Mouse (Mus musculus) hindbrain, embryonic 12.5 days (tissue): ENCODE results near the gene Rab40c. TPM values are rescaled to one million over a fixed set of nuclear protein-coding genes. Genes with fewer than 3 reads are reported as not detected.

Experiments
- ATAC-seq: fragments of 200-750 bp; cut with Nextera tagmentation; 2 replicates; pipeline ENCODE4 v1.8.0; 2017; ENCODE audit warnings: moderate TSS enrichment; ENCODE audit not compliant: low FRiP score
- H3K27ac ChIP-seq: fragments of 300-500 bp; sonication (generic); 2 replicates; pipeline ENCODE4 v1.5.1; 2016; ENCODE audit warnings: mild to moderate bottlenecking
- H3K27me3 ChIP-seq: fragments of 300-500 bp; sonication (generic); 2 replicates; pipeline ENCODE4 v1.6.1; 2016; ENCODE audit warnings: mild to moderate bottlenecking
- H3K36me3 ChIP-seq: fragments of 300-500 bp; sonication (generic); 2 replicates; pipeline ENCODE4 v1.6.1; 2016; ENCODE audit warnings: mild to moderate bottlenecking
- H3K4me1 ChIP-seq: fragments of 300-500 bp; sonication (generic); 2 replicates; pipeline ENCODE4 v1.6.1; 2016
- H3K4me2 ChIP-seq: fragments of 300-500 bp; sonication (generic); replicated peaks from 2 replicates; pipeline ENCODE4 v1.6.1; 2016; ENCODE audit warnings: mild to moderate bottlenecking
- H3K4me3 ChIP-seq: fragments of 300-500 bp; sonication (generic); 2 replicates; pipeline ENCODE4 v1.5.1; 2016; ENCODE audit warnings: mild to moderate bottlenecking
- H3K9ac ChIP-seq: fragments of 300-500 bp; sonication (generic); 2 replicates; pipeline ENCODE4 v1.6.1; 2016; ENCODE audit warnings: mild to moderate bottlenecking, moderate library complexity
- H3K9me3 ChIP-seq: fragments of 300-500 bp; sonication (generic); replicated peaks from 2 replicates; pipeline ENCODE4 v1.6.1; 2016; ENCODE audit warnings: mild to moderate bottlenecking
- WGBS: fragments of 180-500 bp; shearing (Covaris S2); methylation state at CpG from one replicate; pipeline ENCODE4 v1.1.7; 2016; 5-methylcytosine and 5-hydroxymethylcytosine counted together
- polyA plus RNA-seq: library from polyadenylated mRNA; unstranded; fragments of >200 nt; fragmentation: Nextera tagmentation; extraction: Ambion mirVana; gene quantifications from 2 replicates; pipeline ENCODE4 v1.2.1, GENCODE M21; 2016

The Rab40c gene
- polyA plus RNA-seq, 1 experiment from 2014 or later, result 43.6 TPM

DNA sequence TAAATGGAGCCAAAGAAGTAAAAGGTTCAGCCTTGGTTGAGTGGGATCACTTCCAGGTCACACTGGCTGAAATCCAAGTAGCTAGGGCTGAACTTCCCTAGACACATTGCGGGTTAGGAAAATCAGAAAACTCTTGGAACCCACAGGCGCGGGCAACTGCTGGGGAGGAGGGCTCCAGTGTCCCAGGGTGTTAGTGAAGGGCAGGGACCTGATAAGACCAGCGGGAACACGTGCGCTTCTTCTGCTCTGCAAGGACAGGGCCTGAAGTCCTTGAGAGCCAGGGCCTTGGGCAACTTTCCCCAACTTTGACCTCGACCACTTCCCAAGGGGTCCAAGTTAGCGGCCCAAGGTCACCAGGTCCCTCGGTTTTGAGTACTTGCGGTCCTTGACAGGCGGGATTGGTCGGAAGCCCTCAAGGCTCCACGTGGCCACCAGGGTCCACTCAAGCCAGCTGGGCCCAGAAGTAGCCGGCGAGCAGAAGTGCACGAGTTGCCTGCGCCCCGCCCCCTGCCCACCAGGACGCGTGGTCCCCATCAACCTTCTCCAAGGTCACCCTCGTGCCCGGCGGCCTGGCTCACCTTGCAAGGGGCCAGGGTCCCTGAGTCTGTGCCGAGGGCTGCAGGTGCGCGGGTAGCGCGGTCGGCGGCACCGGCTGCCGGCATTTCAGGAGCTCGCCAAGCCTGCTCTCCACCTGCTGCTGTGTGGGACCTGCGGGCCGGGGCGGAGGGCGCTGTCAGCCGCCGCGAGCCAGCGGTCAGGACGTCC is 51.5 kb downstream of the Rab40c start:
- Histone ChIP-seq H3K4me1 (peaks cover 11% of the 10 kb centered on the region), H3K27ac (no peak overlapping the region; the same call in 1 of the 2 replicates), H3K36me3 (no peaks in the 10 kb centered on the region), H3K9me3 (no peaks in the 10 kb centered on the region), H3K4me3 (peak overlapping the region; percentile 81), H3K4me2 (peak overlapping the region; percentile 99), H3K27me3 (no peaks in the 10 kb centered on the region; the same call in 1 of the 2 replicates), H3K9ac (peak overlapping the region; percentile 70)
- peak; percentile 62 for ATAC-seq
- WGBS, result 1% methylated on average over 42 of the region's 42 CpGs

DNA sequence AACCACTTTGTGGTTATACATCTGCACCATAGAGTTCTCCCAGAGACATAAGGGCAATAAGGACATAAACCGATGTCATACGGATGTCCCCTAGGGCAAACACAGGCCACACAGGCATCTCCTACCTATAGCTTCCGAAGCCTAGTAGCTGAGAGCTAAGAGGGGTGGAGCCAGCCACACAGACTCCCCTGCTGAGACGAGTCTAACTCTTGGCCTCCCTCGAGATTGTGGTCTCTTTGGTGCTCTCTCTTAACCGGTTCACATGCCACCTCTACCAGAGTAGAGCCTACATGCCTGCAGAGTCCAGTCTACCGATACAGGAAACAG is 52.1 kb downstream of the Rab40c start:
- Histone ChIP-seq H3K9ac (no peak overlapping the region), H3K27me3 (no peaks in the 10 kb centered on the region; the same call in 1 of the 2 replicates), H3K9me3 (no peaks in the 10 kb centered on the region), H3K27ac (no peak overlapping the region), H3K4me3 (peak overlapping the region; percentile 81; the same call in 1 of the 2 replicates), H3K4me1 (peaks cover 11% of the 10 kb centered on the region), H3K36me3 (no peaks in the 10 kb centered on the region), H3K4me2 (peak overlapping the region; percentile 99)
- no peak for ATAC-seq
- 19% methylated on average over 7 of the region's 7 CpGs for WGBS

DNA sequence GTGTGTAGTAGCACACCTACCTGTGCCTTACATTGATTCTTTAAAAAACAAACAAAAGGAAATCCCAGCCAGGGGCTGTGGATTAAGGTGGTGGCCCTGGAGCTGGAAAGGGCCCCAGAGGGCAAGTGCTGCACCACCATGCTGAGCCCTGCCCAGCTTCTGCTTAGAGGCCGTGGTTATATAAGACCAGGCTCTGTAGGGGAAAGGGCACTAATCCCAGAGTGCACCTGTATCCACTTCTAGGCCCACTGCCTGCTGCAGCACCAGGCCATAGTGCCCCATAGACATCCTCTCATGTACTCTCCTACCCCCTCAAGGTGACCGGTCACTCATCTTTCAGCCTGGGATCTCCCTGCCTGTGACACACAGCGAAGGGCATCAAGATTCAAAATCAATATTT is 53.4 kb downstream of the Rab40c start:
- Histone ChIP-seq H3K9me3 (no peaks in the 10 kb centered on the region), H3K4me1 (peaks cover 19% of the 10 kb centered on the region), H3K36me3 (no peaks in the 10 kb centered on the region), H3K4me2 (no peak overlapping the region), H3K9ac (no peak overlapping the region), H3K4me3 (no peak overlapping the region), H3K27ac (no peak overlapping the region), H3K27me3 (no peaks in the 10 kb centered on the region; the same call in 1 of the 2 replicates)
- WGBS, result 91% methylated on average over 3 of the region's 3 CpGs
- no peak for ATAC-seq

DNA sequence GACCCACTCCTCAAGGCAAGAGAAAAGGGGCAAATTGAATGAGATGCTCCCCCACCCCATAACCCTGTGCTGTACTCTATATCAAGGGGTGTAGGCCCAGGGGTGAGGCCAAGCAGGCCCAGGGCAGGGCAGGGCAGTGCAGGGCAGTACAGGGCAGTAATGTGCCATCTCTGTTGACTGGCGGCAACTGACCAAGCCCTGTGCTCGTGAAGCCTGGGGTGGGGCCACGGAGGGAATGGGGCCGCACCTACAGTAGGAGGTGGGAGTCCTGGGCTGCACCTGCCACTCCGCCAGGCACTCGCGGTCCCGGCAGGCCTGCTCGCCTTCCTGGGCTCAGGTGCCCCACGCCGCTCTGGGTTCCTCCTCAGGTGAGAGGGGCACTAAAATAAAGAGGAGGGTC is 54.2 kb downstream of the Rab40c start:
- Histone ChIP-seq H3K4me1 (peaks cover 28% of the 10 kb centered on the region), H3K27me3 (no peaks in the 10 kb centered on the region; the same call in 1 of the 2 replicates), H3K4me2 (no peak overlapping the region), H3K9ac (no peak overlapping the region), H3K27ac (no peak overlapping the region), H3K36me3 (no peaks in the 10 kb centered on the region), H3K9me3 (no peaks in the 10 kb centered on the region), H3K4me3 (no peak overlapping the region)
- ATAC-seq, result no peak
- 83% methylated on average over 11 of the region's 11 CpGs for WGBS

DNA sequence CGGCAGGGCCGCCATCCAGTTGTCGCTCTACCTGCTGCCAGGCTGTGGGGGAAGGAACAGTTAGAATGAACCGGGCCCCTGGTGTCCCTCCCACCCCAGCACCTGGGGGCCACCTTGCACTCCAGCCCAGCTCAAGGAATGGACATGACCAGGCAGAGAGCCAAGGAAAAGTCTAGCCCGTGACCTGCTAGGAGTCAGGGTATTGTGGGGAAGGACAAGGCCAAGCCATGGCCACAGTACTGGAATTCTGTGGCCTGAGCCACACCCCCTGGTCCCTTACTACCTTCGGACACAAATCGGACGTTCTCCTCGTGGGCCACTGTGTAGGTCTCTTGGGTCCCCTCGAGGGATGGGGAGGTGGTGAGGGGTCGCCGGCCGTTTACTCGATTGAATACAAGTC is 55.2 kb downstream of the Rab40c start:
- no peak overlapping the region for H3K4me3 ChIP-seq
- no peak overlapping the region for H3K9ac ChIP-seq
- H3K4me2 ChIP-seq, result no peak overlapping the region
- H3K27me3 ChIP-seq, result no peaks in the 10 kb centered on the region; the same call in 1 of the 2 replicates
- ATAC-seq, result no peak
- H3K9me3 ChIP-seq, result no peaks in the 10 kb centered on the region
- 90% methylated on average over 14 of the region's 14 CpGs for WGBS
- peaks cover 31% of the 10 kb centered on the region for H3K4me1 ChIP-seq
- no peak overlapping the region for H3K27ac ChIP-seq
- H3K36me3 ChIP-seq, result no peaks in the 10 kb centered on the region

DNA sequence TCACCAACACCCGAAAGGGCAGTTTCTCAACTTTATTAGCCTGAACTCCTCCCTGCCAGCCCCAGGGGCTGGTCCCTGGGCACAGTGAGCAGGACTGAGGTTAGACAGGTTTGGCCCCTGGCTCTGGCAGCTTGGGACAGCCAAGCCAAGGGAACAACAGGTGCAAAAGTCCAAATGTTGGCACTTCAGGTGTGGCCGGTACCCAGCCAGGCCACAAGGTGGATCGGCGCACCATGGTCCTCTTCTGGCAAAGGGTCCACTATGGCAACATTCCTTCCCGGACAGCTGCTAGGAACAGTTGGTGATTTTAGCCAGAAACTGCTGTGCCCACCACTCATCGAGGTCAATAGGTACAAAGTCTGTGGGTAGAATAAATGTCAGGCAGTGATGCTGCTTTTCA is 55.8 kb downstream of the Rab40c start:
- no peak overlapping the region for H3K4me2 ChIP-seq
- no peak overlapping the region for H3K9ac ChIP-seq
- peaks cover 29% of the 10 kb centered on the region for H3K4me1 ChIP-seq
- H3K27me3 ChIP-seq, result no peaks in the 10 kb centered on the region; the same call in 1 of the 2 replicates
- no peaks in the 10 kb centered on the region for H3K9me3 ChIP-seq
- ATAC-seq, result no peak
- 91% methylated on average over 6 of the region's 6 CpGs for WGBS
- no peaks in the 10 kb centered on the region for H3K36me3 ChIP-seq
- H3K4me3 ChIP-seq, result no peak overlapping the region
- H3K27ac ChIP-seq, result no peak overlapping the region

DNA sequence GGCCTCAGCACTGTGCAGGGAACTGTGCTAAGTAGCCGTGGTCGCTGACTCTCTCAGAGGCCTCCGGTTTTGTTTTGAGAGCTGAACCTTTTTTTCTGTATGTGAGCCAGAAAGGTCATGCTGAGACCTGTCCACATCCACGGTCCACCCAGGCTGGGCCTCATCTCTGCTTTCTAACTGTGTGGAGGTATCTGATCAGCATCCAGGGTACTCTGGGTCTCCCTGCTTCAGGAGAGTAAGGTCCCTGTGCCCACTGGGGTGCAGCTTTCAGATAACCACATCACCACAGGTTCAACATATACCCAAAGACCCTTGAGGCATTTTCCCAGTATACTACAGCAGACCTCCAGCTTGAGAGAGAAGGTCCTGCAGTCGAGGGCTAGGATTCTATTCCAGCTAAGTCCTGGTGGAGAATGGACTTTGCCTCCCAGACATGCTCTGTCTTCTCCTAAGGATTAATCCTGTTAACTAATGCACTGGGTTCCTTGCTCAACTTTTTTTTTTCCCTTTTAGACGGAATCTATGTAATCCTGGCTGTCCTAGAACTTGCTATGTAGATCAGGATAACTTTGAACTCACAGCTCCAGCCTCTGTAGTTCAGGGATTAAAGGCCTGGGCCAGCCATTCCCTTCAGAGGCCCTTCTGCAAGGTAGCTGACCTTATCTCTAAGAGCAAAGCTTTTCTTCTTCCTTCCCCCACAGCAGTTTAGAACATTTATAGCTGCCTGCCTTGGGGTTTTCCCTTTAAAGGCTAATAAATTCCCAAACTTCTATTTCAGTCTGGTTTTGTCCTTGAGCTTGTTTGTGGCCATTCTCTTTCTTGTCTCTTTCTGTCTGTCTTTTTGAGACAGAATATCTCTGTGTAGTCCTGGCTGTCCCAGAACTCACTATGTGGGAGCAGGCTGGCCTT is 57.6 kb downstream of the Rab40c start:
- H3K4me1 ChIP-seq, result peaks cover 21% of the 10 kb centered on the region

DNA sequence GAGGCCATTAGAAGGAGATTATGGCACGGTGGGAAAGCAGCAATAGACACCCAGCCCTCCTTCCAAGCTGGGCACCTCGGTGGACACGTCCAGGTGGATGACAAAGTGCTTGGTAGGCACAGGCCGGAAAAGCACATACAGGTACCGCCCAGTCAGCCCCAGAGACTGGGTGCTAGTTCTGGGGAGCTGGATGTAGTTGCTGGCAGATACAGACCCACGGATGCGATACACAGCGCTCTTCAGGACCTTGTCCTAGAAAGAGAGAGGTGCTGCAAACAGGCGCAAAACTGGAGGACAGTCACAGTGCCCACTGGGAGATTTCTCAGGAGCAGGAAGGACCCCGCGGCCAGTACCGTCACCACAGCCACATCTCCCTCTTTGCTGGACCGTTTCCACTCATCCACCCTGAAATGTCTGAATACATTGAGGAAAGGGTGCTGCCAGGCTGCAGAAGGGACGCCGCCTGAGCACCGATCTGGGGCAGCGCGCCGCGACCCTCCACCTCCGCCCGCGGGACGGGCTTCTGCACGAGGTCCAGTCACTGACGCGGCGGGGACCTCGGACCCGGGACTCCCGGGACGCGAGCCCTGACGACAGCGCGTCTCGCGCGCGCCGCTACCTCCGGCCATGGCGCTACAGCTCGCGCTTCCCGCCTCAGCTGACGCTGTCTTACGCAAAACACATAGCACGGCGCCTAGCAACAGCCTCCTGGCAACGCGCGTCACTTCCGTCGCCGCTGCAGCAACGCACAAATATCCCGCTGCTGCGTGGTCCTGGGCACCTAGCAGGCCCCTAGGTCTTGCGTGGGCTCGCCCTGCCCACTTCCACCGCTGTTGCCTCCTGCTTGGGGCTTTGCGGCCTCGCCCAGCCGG is 58.5 kb downstream of the Rab40c start, which contains the start of gene Wdr90:
Gene Wdr90, minus strand, starts transcription at position 670 of the 872 bp plus-strand sequence.
- no peaks in the 10 kb centered on the region for H3K27me3 ChIP-seq
- ATAC-seq, result peak; percentile 91
- no peaks in the 10 kb centered on the region for H3K36me3 ChIP-seq
- H3K4me2 ChIP-seq, result peak within 1 kb of the TSS; percentile 83
- peaks cover 21% of the 10 kb centered on the region for H3K4me1 ChIP-seq
- H3K27ac ChIP-seq, result peak within 1 kb of the TSS; percentile 87
- peak within 1 kb of the TSS; percentile 68 for H3K4me3 ChIP-seq
- 4% methylated on average over 65 of the region's 65 CpGs for WGBS
- peak within 1 kb of the TSS; percentile 85 for H3K9ac ChIP-seq
- H3K9me3 ChIP-seq, result no peaks in the 10 kb centered on the region

More for the DNA sequence above, 57.6 kb downstream of the Rab40c start:
- ATAC-seq, result peak; percentile 55
- Histone ChIP-seq H3K27me3 (no peaks in the 10 kb centered on the region), H3K36me3 (no peaks in the 10 kb centered on the region), H3K9me3 (no peaks in the 10 kb centered on the region), H3K27ac (peak overlapping the region; percentile 87), H3K4me3 (peak overlapping the region; percentile 68), H3K9ac (peak overlapping the region; percentile 85), H3K4me2 (peak overlapping the region; percentile 83)
- WGBS, result 16% methylated on average over 6 of the region's 6 CpGs

DNA sequence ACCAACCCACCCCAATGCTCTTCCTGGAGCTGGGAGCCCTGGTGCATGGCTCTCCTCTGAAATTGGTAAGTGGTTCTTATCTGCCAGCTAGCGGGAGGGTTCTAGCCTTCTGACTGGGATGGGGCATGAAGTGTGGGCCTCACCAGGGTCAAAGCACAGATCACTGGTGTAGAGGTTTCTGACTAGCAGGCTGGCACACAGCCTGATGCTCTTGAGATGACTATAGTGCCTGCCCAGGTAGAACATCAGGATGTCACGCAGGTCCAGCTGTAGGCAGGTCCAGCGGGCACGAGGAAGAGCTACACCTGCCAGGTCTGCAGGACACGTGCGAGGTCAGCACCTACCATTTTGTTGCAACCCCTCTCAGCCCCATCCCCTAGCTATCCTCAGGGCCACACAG is 59.3 kb downstream of the Rab40c start:
- H3K9ac ChIP-seq, result peak overlapping the region; percentile 85; the same call in 1 of the 2 replicates
- H3K27me3 ChIP-seq, result no peaks in the 10 kb centered on the region
- no peaks in the 10 kb centered on the region for H3K9me3 ChIP-seq
- peaks cover 21% of the 10 kb centered on the region for H3K4me1 ChIP-seq
- no peak for ATAC-seq
- 90% methylated on average over 6 of the region's 6 CpGs for WGBS
- H3K27ac ChIP-seq, result 0 out of 2 replicates have a peak overlapping the region, but pooled peaks have one; percentile 7
- peak overlapping the region; percentile 83 for H3K4me2 ChIP-seq
- peaks cover 5% of the 10 kb centered on the region; the same call in 1 of the 2 replicates for H3K36me3 ChIP-seq
- peak overlapping the region; percentile 68 for H3K4me3 ChIP-seq

DNA sequence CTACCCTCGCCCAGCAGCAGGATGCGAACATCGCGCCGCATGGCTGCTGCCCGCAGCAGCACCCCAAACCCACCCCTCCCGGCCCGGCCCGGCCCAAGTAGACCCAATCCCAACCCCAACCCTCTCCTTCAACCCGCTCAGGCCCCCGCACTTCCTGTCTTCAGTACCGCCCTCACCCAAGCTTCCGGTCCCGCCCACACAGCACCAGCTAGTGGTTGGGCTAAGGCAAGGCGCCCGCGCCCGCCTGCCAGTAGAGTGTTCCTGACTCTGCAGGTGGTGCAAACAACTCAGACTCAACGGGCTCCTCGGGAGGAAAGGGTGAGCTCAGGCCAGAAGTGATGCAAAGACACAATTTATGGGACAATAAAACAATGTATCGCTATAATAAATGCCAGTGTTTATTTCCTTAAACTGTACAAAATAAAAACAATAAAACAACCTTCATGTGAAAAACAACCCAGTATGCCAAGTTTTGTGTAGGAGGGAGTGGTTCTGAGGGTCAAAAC is 75.1 kb downstream of the Rab40c start, which contains the start of gene Rhot2:
Gene Rhot2, minus strand, starts transcription at position 456 of the 506 bp plus-strand sequence.
- Histone ChIP-seq H3K4me1 (peaks cover 17% of the 10 kb centered on the region), H3K9ac (peak within 1 kb of the TSS; percentile 88), H3K9me3 (no peaks in the 10 kb centered on the region), H3K4me2 (peak within 1 kb of the TSS; percentile 88), H3K27me3 (no peaks in the 10 kb centered on the region), H3K27ac (peak within 1 kb of the TSS; percentile 77), H3K4me3 (peak within 1 kb of the TSS; percentile 86), H3K36me3 (peaks cover 62% of the 10 kb centered on the region)
- peak; percentile 90 for ATAC-seq
- under 1% methylated on average over 21 of the region's 21 CpGs for WGBS

DNA sequence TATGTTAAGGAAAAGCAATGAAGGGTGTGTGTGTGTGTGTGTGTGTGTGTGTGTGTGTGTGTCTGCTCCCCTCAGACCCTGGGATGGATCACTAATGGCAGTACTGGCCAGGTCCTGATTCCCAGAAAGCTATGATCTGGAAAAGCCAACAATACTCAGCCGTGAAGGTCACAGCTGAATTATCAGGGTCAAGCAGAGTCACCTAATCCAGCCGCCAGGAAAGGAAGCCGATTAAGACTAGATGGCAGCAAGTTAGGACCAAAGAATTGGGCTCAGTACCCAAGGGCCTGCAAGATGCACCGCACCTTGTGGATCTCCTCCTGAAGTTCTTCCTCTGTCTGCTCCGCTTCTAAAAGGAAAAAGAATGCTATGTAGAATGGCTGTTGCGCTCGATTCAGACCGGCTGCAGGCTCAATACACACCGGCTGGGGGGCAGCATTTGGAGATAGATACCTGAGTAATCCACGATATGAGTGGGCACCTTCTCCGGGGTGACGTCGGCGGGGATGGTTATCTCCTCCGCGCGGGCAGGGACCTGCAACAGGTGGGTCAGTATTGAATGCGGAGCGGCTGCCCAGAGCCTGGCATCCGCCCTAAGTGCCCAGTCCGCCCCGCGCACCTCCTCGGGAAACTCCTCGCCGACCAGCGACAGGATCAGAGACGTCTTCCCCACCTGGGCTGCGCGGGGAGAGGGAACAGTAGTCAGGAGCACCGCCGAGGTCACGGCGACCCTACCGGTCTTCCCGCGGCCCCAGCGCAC is 75.7 kb downstream of the Rab40c start:
- Histone ChIP-seq H3K4me2 (peak overlapping the region; percentile 88), H3K4me1 (peaks cover 20% of the 10 kb centered on the region), H3K9ac (peak overlapping the region; percentile 88), H3K36me3 (peaks cover 65% of the 10 kb centered on the region), H3K27me3 (no peaks in the 10 kb centered on the region), H3K27ac (peak overlapping the region; percentile 77), H3K4me3 (peak overlapping the region; percentile 86), H3K9me3 (no peaks in the 10 kb centered on the region)
- WGBS, result 5% methylated on average over 38 of the region's 38 CpGs
- ATAC-seq, result no peak; the same call in 1 of the 2 replicates
